Mouse (Mus musculus): ENCODE results near the gene Fto. TPM values are rescaled to one million over a fixed set of nuclear protein-coding genes. Genes with fewer than 3 reads are reported as not detected.

Fto gene
- total RNA-seq, 2 experiments from 2014 or later, result 81.2 to 87.6 TPM

DNA sequence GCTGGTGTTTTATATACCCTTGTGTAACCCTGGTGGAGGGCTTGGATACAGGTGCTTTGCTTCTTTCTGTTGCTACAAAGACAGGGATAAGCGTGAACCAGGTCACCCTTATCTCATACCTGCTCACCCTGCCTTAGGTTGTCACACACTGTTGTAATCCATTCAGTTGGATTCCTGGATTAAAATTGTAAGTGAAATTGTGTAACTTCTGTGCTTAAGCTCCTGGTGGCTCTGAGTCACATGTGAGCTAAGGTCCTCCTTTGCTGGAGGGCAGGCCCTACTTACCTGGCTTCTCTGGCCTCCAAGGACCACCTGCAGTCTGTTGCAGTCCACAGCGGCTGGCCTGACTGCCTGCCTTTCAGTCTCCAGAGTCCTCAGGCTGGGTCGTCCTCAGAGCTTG, 71.1 kb downstream of the Fto start:
- DNase-seq (ENCODE audit: low spot score), result no peak

DNA sequence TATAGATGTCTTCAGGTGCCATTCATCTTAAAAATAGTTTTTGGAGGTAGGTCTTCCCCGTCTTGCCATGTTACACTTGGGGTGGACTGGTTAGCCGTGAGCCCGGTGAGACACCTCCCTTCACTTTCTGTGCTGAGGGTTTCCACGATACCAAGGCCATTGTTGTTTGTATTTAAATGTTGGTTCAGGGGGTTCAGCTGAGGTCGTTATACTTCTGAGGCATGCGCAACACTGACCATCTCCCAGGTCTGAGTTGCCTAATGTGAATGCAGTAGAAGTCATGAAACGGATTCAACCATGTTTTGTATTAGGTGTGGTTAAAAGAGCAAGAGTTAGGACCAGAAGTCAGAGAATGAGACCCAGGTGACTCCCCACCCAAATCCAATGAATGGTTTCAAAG, 72.5 kb downstream of the Fto start:
- no peak for DNase-seq (ENCODE audit: low spot score)

DNA sequence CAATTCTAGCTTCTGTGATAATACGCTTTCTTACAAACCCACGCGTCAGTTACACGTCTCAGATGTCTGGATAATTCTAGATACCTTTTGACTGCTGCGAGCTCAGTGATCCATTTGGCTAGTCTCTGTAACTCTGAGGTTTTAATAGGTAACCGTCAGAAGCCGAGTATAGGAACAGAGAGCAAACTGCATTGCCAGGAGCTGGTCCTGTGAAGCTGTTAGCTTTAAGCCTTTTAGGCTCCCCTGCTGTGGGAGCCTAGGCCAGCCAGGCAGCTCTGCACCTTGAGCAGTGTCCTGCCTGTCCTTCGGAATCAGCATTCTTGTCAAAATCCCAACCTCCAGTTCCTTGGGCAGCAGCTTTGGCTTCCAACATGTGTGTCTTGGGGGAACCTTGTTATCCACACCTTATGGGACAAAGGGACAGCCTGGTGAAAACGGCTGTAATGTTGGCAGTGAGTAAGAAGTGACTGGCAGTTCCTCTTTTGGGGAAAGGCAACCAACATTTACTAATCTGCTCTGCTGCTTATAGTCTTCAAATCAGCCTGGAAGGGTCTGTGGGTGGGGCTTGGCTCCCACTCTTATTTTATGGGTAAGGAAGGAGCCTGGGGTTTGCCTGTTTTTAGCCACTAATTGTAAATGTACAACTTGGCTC, 77.2 kb downstream of the Fto start:
- no peak for DNase-seq (ENCODE audit: low spot score)

DNA sequence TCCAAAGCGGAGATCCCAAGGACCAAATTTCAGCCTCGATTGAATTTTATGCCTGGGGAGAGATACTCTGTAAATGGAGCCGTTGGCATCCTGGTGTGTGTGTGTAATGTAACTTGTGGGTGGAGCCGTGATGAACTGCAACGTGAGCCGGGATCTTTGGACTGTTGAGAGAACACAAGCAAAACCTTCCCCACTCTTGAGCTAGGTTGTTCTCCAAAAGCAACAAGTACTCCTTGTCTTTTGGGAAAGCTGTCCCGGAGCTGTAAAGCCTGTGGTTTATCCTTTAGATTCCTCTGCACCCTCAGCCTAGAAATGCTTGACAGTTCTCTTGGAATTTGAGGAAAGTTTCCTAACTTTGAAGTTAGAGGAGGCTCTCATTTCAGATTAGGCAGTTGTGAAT, 78.9 kb downstream of the Fto start:
- peak; percentile 49 for DNase-seq (ENCODE audit: low spot score)

DNA sequence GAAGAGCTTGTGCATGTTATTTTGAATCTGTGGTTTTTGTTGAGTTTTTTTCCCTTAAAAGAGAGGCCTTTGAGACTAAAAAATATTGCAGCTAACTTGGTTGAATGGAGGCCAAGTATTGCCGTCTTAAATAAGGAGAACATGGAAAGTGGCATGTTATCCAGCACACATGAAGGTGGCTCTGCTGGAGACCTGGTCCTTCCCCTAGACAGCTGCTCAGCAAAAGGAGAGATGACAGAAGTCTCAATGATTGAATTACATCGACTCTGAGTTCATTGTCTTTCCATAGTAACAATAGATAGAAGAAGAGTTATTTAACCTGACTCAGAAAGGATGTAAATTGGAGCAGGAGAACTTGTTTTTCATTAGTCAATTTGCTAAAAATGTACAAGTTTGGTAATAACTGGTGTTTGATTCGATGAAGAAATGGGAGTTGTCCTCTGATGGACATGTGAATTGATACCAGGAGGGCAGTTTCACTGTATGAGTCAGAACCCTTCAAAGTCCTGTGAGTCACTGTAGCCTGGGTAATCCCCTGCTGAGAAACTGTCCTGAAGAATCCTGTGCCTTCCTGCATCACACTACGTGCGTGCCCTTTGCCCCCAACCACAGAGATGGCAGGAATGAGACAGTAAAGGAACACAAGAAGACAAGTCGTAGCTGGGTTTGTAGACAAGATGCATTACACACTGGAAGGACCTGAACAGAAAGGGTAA, 82.2 kb downstream of the Fto start:
- DNase-seq (ENCODE audit: low spot score), result no peak

DNA sequence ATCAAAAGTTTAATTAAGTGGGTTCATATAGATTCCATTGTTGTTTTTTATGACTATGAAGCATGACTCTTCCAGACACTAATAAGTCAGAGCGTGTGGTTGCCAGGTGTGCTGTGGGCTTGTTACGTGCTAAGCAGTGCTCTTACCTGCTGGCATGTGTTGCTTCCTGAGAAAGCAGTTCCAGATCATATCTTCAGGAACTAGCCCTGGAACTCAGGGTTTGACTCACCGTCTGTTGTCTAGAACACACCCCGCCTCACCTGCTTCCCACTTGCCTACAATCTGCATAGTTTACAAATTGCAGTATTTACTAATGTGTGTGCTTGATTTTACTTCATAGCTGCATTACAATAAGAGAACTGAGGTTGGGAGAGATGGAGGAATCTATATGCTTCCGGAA, 84.7 kb downstream of the Fto start:
- DNase-seq (ENCODE audit: low spot score), result no peak

DNA sequence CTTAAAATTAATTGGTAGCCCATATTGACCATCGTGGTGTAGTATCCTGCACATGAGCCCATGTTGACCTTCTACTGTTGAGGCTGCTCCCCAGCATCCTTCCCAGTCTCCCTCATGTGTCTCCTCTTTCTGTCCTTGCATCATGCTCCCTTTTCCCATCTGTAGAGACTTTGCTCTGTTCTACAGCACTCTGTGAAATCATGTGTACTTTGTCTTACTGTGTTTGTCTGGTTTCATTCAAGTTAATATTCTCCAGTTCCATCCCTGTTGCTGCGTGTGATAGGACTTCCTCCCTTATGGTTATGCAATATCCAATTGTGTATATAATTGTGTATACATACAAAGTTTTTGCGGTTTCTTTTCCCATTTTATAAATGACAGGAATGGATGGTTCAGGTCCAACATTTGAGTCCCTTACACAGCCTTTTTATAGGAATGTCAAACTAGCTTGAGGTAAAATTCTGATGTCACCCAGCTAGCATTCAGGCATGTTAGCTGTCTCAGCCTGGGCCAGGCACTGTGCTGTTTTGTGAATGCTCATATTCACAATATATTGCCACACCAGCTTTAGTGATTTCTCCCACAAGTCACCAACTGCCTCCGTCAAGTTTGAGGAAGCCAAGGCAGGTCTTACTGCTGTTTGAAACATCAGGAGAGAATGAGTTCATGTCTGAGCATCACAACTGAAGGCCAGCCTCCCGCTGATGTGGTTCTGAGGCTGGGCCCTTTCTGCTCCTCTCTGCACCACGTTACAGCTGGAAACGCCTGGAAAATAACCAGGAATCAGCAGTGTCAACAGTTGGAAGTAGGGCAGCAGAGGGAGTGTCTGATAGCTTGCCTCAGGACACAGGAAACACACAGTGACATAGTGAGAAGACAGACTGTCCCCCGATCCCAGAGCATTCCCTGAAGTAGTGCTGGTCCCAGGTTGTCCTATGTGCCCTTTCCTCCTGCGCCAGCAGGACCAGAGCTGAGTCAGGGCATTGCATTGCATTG, 90.0 kb downstream of the Fto start:
- DNase-seq (ENCODE audit: low spot score), result peak; percentile 55

DNA sequence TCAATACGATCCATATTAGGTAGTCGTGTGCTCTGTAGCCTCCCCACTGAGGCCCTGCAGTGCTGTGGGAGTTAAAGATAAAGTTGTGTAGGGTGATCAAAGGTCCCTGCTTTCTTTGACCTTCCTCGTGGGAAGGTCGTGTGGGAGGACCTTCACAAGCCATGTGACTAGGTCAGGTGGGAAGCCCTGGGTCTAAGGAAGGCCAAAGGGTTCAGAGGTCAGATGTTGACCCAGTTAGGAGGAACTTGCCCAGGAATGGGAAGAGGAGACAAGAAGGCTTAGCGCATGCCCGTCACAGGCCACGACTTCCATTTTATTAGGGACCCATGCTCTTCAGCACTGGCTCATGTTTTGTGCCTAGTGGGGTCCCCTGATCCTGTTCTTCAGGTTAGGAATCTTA, 91.0 kb downstream of the Fto start:
- DNase-seq (ENCODE audit: low spot score), result no peak

DNA sequence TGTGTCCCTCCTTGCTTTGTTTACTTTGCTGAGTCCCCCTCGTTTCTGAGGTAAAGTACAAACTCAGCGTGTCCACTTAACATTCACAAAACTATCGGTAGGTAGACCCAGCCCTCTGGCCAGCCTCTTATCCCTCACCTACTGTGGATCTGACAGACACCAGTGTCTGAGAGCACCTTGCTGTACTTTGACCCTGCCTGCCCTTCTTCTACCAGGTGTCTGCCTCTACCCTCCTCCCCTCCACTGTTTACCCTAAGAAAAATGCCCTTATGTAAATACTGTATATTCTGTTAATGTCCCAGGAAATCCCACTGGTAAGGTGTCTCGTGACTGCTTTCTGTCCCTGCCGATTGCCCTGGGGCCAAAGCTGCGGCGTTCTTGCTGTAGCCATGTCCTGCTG, 91.8 kb downstream of the Fto start:
- DNase-seq (ENCODE audit: low spot score), result no peak

DNA sequence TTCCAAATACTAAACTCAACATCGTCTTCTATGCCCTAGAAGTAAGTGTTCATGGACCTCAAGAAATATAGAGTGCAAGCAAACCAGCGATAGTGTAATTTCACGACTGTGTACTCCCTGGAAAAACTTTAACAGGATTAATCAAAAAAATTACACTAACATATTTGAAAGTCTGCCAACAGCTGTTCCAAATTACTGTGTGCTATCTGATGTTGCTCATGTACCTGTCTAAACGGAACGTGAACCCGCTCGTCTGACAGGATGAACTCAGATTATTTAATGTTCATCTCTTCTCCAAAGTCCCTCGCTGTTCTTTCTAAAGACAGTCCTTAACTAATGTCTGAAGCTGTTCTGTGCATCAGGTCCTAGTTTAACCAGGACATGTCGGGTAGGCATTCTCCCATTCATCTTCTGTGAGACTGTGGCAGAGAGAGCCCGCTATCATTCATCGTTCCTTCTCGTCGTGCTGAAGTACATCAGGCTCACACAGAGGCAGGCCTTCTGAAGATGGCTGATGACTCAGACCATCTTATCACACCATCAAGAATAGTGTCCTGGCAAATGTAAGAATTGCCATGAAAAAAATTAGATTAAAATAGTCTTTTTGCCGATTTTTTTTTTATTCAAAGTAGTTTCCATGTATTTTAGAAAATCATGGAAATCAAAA, 93.4 kb downstream of the Fto start:
- no peak for DNase-seq (ENCODE audit: low spot score)

DNA sequence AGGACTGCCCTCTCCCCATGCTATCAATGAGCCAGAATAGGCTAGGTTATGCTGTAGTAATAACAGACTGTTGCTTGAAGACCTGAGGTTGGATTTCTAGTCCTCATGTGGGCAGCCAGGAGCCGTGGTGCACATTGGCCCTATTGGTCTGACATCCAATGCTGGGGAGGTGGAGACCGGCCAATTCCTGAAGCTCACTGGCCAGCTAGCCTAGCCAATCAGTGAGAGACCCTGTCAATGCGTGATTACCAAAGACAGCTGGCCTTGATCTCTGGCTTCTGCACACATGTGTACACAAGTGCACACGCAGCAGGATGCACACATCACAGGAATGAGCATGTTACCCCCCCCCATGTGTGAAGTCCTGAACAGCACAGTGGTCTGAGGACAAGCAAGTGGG, 94.6 kb downstream of the Fto start:
- DNase-seq (ENCODE audit: low spot score), result no peak

DNA sequence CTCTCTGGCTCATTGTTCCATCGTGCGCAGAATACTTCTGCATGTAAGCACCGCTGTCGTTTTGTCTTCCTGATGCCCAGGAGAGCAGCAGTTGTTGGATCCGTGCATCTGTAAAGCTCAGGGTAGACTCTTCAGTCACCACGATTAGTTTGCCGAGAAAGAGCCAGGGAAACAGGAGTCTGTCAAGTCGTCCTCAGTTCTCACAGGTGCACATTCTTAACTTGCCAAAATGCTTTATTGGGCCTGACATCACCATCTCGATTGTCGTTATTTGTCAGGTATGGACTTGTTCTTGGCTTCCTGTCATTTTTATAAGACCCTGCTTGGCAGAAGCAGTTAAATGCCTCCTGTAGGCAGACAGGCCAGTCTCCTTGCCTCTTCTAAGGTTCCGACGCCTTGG, 96.7 kb downstream of the Fto start:
- DNase-seq (ENCODE audit: low spot score), result no peak

DNA sequence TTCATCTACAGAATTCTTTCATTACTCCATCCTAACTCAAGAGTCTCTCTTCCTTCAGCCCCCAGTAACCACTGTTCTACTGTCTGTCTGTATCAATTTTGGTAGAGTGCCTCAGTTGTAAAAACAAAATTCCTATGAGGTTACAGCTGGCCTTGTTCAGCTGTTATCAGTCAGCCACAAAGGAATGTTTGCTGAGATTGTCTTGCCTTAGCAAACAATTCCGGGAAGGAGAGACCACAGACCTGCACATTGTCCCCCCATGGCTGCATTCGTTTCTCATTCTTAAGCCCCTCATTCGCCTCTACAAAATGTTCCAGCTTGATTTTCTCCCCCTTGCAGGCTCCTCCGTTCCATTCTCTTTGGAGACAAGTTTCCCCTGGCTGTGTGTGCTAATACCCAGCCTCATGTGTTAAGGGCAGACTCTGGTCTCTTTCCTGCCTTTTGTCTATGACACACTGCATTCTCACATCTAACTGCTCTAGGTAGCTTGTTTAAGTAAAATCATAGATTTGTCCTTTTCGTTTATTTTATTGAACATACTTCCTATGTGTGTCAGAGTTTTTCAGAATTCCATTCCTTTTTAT, 111.3 kb downstream of the Fto start:
- no peak for DNase-seq (ENCODE audit: low spot score)

DNA sequence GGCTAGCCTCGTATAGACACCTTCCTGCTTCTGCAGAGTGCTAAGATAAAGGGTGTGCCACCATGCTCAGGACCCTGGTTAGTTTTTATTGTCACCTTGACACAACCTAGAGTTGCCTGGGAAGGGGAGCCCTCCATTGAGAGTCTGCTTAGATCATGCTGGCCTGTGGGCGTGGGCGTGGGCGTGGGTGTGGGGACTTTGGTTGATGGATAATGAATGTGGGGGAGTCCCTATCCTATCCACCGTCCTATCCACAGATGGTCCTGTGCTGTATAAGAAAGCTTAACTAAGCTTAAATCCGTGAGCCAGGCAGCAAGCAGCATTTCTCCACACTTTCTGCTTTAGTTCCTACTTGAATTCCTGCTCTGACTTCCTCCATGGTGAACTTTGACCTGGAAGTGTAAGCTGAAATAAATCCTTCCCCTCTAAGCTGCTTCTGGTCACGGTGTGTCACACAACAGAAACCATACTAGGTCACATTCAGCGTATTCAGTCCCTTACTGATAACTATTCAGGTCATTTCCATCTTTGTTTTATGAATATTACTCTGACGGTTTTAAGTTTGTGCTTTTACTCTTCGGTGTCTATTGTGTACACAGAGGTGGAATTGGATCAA, 112.0 kb downstream of the Fto start:
- DNase-seq (ENCODE audit: low spot score), result no peak

DNA sequence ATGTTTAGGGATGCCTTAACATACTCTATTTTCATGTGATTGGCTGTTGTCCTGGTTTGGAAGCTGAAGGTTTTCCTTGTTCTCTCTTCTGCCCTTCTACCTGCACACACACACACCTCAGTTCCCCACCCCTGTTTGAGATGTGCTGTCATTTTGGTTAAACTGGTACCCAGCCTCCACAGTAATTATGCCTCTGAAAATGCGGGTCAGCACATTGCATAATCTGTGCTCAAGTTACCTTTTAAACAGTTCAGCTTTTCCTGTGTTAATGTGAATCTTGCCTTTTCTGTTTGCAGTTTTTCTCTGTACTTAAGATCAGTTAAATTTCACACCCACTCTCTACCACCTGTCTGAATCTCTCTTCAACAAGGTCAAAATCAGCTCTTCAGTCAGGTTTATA, 113.2 kb downstream of the Fto start:
- no peak for DNase-seq (ENCODE audit: low spot score)

DNA sequence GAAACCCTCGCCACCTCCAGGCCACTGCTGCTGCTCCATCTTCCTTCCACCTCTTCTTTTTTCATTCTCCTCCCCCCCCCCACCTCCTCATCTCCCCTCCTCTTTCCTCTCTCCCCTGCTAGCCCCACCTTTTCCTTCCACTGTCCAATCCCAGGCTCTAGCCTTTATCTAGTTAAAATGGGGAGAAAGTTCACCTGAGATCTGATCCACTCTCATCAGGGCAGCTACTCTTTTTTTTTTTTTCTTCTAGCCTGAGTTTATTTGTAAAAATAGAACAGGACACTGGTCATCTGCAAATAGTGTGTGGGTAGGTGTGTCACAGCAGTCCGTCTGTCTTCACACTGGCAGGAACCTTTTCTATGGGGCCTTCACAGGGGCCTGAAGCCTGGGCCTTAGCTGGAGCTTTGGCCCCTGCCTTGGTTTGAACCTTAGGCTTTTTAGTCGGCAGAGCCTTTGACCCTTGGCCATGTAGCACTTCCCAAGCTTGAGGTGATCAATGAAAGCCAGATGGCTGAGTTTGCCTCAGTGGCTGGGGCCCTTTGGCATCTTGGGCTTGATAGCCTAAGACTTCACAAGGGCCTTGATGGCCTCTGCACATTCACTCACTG, 117.1 kb downstream of the Fto start:
- no peak for DNase-seq (ENCODE audit: low spot score)

DNA sequence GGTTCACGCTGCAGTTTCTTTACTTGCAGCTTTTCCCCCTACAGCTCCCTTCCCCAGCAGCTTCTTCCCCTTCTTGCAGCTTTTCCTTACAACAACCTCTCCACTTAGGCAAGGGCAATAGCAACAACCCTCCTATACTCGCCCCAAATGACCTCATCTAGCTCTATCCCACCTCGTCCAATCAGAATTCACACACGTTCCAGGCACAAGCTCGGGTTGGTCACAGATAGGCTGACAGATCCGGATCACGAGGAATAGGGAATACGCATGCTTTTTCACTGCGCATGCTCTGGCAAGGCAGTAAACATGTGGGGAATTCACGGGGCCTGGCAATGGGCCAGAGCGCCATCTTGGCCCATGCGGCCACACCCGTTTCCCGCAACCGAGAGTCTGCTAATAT, 122.7 kb downstream of the Fto start:
- no peak for DNase-seq (ENCODE audit: low spot score)

DNA sequence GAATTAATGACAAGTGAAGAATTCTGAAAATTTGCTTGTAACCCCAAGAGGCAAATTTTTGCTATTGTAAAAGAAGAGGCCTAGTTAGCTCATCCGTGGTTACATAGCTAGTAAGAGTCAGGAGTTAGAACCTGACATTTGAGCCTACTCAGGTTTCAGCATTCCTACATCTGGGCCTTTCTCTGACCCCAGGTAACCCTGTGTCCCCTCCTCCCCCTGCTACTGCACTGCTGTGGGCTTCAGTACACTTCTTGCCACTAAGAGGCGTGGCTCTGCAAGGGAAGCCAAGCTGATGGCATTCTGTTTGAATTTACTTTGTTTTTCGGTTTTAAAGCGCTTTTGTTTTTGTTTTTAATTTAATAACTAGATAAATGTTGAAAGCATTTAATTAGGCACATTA, 130.6 kb downstream of the Fto start:
- peak; percentile 49 for DNase-seq (ENCODE audit: low spot score)

DNA sequence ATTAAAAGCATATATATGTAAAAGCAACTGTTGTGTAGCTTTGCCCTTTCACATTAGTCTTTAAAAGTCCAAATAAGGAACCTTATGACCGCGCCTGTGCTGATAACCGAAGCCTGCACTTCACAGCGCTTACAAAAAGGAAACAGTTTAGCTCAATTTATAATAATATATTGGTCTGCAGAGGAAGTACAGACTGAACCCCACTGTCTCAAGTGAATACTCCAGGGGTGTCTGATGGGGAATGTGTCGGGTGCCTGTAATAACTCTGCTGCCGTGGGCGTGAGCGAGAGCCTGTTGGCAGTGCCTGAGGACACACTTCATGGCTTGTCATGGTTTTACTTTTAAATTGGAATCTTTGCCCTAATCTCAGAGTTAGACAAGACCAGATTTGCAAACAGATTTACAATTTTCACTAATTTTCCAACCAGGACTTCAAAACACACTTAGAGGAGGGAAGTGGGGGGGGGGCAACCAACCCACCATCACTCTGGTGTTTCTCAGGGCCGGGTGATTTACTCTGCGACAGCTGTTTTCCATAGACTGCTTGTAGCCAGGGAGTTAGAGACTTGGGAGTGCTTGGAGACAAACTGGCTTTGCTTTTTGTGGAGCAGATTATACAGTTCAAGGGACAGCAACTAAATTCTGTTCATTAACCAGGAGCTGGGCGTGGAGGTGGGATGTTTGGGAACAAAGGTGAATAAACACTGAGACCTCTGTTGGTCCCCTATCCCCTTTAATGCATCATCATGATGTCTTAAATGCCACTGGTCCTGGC, 131.5 kb downstream of the Fto start:
- no peak for DNase-seq (ENCODE audit: low spot score)

DNA sequence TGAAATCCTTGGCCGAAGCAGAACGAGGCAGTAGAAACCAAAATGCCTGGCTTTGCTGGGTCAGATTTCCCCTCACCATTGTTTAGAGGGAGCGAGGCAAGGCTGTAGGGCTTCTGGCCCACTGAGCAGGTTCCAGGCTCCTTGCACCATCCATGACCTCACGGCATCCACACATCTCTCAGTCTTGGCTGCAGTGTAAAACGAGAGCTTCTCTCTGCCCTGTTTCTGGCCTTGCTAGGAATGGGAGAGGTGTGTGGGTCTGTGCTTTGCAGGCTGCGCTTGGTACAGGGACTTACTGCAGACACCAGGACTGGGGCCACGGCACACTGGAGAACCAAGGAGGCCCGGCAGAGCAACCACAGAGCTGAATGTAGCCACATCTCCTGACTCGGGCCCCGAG, 132.2 kb downstream of the Fto start:
- peak; percentile 49 for DNase-seq (ENCODE audit: low spot score)
